Mouse (Mus musculus): ENCODE data around the gene Tceal9. TPM values are rescaled to one million over a fixed set of nuclear protein-coding genes. Genes with fewer than 3 reads are reported as not detected.

The Tceal9 gene
- polyA plus RNA-seq, 1 experiment from 2014 or later, result 363 TPM

- Histone ChIP-seq H3K27ac (no peak overlapping the region), H3K36me3 (replicated peaks) (no peaks in the 10 kb centered on the region), H3K9me3 (no peaks in the 10 kb centered on the region), H3K27me3 (ENCODE audit: poor library complexity, severe bottlenecking) (peaks cover 54% of the 10 kb centered on the region), H3K4me1 (peaks cover 23% of the 10 kb centered on the region), H3K4me3 (no peak overlapping the region)
- no peak for DNase-seq (ENCODE audit: extremely low spot score, low spot score)
- WGBS, result 77% methylated on average over 5 of the region's 5 CpGs
Measured at GRCm38 (mm10) chrX:136279410-136279809, 34.5 kb downstream of the Tceal9 start.

GRCm38 (mm10) chrX:136290817-136291281, 46.0 kb downstream of the Tceal9 start:
- peaks cover 15% of the 10 kb centered on the region for H3K4me1 ChIP-seq
- WGBS, result 31% methylated on average over 8 of the region's 8 CpGs
- H3K27me3 ChIP-seq (ENCODE audit: poor library complexity, severe bottlenecking), result peaks cover 3% of the 10 kb centered on the region; the same call in 1 of the 2 replicates
- no peaks in the 10 kb centered on the region for H3K9me3 ChIP-seq
- peak overlapping the region; percentile 75 for H3K27ac ChIP-seq
- DNase-seq (ENCODE audit: extremely low spot score, low spot score), result peak; percentile 73
- no peaks in the 10 kb centered on the region for H3K36me3 ChIP-seq (replicated peaks)
- H3K4me3 ChIP-seq, result peak overlapping the region; percentile 34; the same call in 1 of the 2 replicates

Other genes with a start within 250 kb of the Tceal9 start
- 41.1 and 43.5 TPM in 2 replicates for gene Arxes1, start 211.7 kb upstream of the Tceal9 start, polyA plus RNA-seq (2016; fragmentation: Nextera tagmentation; extraction: Ambion mirVana)
- 288 and 293 TPM in 2 replicates for gene Bex2, start 176.8 kb upstream of the Tceal9 start, polyA plus RNA-seq (2016; fragmentation: Nextera tagmentation; extraction: Ambion mirVana)
- gene Nxf3, start 159.8 kb upstream of the Tceal9 start, polyA plus RNA-seq (2016; fragmentation: Nextera tagmentation; extraction: Ambion mirVana), result not detected in 2 replicates
- gene Bex4, start 106.1 kb upstream of the Tceal9 start, polyA plus RNA-seq (2016; fragmentation: Nextera tagmentation; extraction: Ambion mirVana), result 125 and 128 TPM in 2 replicates
- 166 and 173 TPM in 2 replicates for gene Tceal8, start 72.7 kb upstream of the Tceal9 start, polyA plus RNA-seq (2016; fragmentation: Nextera tagmentation; extraction: Ambion mirVana)
- gene Tceal5, start 41.2 kb upstream of the Tceal9 start, polyA plus RNA-seq (2016; fragmentation: Nextera tagmentation; extraction: Ambion mirVana), result 3.9 and 5.3 TPM in 2 replicates
- 0.59 and 1.1 TPM in 2 replicates for gene Tceal7, start 30.3 kb upstream of the Tceal9 start, polyA plus RNA-seq (2016; fragmentation: Nextera tagmentation; extraction: Ambion mirVana)
- 186 and 192 TPM in 2 replicates for gene Bex1, start 29.6 kb upstream of the Tceal9 start, polyA plus RNA-seq (2016; fragmentation: Nextera tagmentation; extraction: Ambion mirVana)
- 666 and 672 TPM in 2 replicates for gene Bex3, start 25.2 kb downstream of the Tceal9 start, polyA plus RNA-seq (2016; fragmentation: Nextera tagmentation; extraction: Ambion mirVana)

Measured in forebrain, embryonic 10.5 days (tissue).